Mouse (Mus musculus): ENCODE data around the gene Chd3.

- TF ChIP-seq CTCF (IDR thresholded peaks at IDR 0.05; ENCODE audit: extremely low read depth, insufficient read depth, insufficient read length, insufficient replicate concordance) (no peak), POLR2A (IDR thresholded peaks at IDR 0.05; ENCODE audit: low read depth, low read length) (no peak)
Measured at GRCm38 (mm10) chr11:69414421-69415326, 45.5 kb upstream of the Chd3 start.
